Mouse (Mus musculus): ENCODE data around the gene Lpgat1. TPM values are rescaled to one million over a fixed set of nuclear protein-coding genes. Genes with fewer than 3 reads are reported as not detected.

Gene Lpgat1
- polyA plus RNA-seq (2017; shearing (Covaris generic)) = 4.5 TPM

GRCm38 (mm10) chr1:191717601-191718498, at the start of gene Lpgat1:
Lpgat1 (plus strand) TSS chr1:191717834.

GRCm38 (mm10) chr1:191821326-191822091, 103.9 kb downstream of the Lpgat1 start, which contains the start of gene Nek2:
Nek2 (plus strand) TSS chr1:191821444.

Other genes starting within 250 kb of the Lpgat1 start
- 9.0 TPM for gene Dtl, start 142.3 kb upstream of the Lpgat1 start, polyA plus RNA-seq (2017; shearing (Covaris generic))
- 54.8 TPM for gene Ints7, start 142.2 kb upstream of the Lpgat1 start, polyA plus RNA-seq (2017; shearing (Covaris generic))
- gene Nek2, start 103.6 kb downstream of the Lpgat1 start, polyA plus RNA-seq (2017; shearing (Covaris generic)) = 3.2 TPM
- 0.49 TPM for gene Slc30a1, start 188.9 kb downstream of the Lpgat1 start, polyA plus RNA-seq (2017; shearing (Covaris generic))